Mouse (Mus musculus): ENCODE results near the gene Mesp1. TPM values are rescaled to one million over a fixed set of nuclear protein-coding genes. Genes with fewer than 3 reads are reported as not detected.

Mesp1 gene
- polyA plus RNA-seq (2012; rRNA removed), result 0.26 and 0.29 TPM in 2 replicates

GRCm38 (mm10) chr7:79793688-79794087 is at the start of gene Mesp1:
TSS of gene Mesp1 (minus strand) at chr7:79793788.

DNA sequence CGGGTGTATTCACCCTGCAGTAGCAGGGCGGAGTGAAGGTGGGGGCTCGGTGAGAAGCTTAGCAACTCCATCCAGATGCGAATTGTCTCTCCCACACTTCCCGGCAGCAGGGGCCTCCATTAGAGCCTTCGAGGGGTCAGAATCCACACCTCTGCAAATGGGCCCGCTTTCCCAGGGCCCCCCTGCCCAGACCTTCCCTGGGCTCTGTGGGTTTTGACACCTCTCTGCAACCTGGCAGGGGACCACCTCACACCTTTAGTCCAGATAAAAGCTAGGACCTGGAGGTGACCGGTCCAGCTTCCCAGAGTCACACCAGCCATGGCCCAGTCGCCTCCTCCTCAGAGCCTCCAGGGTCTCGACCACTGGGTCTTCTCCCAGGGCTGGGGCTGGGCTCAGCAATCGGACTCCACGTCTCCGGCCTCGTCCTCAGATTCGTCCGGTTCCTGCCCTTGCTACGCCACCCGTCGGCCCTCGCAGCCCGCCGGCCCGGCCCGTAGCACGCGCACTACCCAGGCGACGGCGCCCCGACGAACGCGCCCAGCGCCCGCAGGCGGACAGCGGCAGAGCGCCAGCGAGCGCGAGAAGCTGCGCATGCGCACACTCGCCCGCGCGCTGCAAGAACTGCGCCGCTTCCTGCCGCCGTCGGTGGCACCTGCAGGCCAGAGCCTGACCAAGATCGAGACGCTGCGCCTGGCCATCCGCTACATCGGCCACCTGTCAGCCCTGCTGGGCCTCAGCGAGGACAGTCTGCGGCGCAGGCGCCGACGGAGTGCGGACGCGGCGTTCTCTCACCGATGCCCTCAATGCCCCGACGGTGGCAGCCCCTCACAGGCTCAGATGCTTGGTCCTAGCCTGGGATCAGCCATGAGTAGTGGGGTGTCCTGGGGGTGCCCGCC is 17.3 kb upstream of the Mesp1 start, which contains the start of gene Mesp2:
Gene Mesp2 (plus strand): TSS at position 117 of the 896 bp plus-strand sequence.

DNA sequence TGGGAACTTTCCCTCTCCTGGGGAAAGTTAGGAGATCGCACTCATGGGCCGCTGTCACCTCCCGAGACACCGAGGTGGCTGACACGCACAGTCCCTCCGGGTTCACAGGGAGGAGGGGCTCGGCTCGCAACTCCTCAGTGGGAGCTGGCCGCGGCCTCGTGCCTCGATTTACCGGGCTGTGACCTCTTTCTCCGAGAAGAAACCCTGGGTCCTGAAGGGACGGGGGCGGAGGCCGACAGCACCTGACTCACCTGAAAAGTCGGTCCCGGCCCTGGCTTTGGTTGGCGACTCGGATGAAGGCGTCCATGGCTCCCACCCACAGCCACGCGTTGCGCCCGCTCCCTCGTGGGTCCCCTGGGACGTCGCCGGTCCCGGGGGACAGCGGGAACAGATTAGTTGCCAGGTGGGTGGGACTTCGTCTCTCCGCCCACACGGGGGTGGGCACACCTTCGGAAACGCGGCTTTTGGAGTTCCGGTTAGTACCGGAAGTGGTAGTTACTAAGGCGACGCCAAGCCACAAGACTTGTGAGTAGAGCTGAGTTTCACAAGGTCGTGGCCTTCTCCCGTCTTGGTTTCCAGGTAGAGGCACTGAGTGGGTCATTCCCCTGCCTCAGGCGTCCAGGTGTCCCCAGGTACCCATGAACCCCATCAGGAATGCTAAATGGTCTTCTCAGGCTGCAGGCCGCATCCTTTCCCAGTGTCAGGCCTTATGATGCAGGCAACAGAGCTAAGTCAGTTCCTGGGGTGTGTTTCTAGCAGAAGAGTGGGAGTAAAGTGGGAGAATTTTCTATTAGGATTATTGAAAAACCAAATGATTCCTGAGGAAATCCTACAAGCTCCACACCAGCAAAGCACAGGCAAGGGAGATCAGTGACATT is 50.7 kb downstream of the Mesp1 start, which contains the start of the genes Pex11a and Wdr93:
Gene Pex11a (minus strand): TSS at position 473 of the 878 bp plus-strand sequence.
Gene Wdr93 (plus strand): TSS at position 505 of the 878 bp plus-strand sequence.

Other genes with a start within 250 kb of the Mesp1 start
- gene Rhcg, start 176.1 kb downstream of the Mesp1 start, polyA plus RNA-seq (2012; rRNA removed), result 0.07 TPM in 1 of 2 replicates, not detected in the other
- gene Ticrr, start 133.6 kb downstream of the Mesp1 start, polyA plus RNA-seq (2012; rRNA removed), result 0.97 and 1.4 TPM in 2 replicates
- gene Kif7, start 78.1 kb downstream of the Mesp1 start, polyA plus RNA-seq (2012; rRNA removed), result 1.5 and 2.1 TPM in 2 replicates
- 16.0 and 26.6 TPM in 2 replicates for gene Plin1, start 60.9 kb downstream of the Mesp1 start, polyA plus RNA-seq (2012; rRNA removed)
- gene Pex11a, start 50.7 kb downstream of the Mesp1 start, polyA plus RNA-seq (2012; rRNA removed), result 15.4 and 17.3 TPM in 2 replicates
- gene Wdr93, start 50.6 kb downstream of the Mesp1 start, polyA plus RNA-seq (2012; rRNA removed), result 0.10 and 0.17 TPM in 2 replicates
- 0.80 and 0.98 TPM in 2 replicates for gene Mesp2, start 16.9 kb upstream of the Mesp1 start, polyA plus RNA-seq (2012; rRNA removed)
- 21.2 and 22.2 TPM in 2 replicates for gene Anpep, start 67.3 kb upstream of the Mesp1 start, polyA plus RNA-seq (2012; rRNA removed)
- gene Ap3s2, start 126.9 kb upstream of the Mesp1 start, polyA plus RNA-seq (2012; rRNA removed), result 11.7 and 11.9 TPM in 2 replicates
- 21.7 and 22.6 TPM in 2 replicates for gene Arpin, start 141.6 kb upstream of the Mesp1 start, polyA plus RNA-seq (2012; rRNA removed)
- 62.4 and 62.9 TPM in 2 replicates for gene Zfp710, start 231.0 kb upstream of the Mesp1 start, polyA plus RNA-seq (2012; rRNA removed)

Data from colon, adult 2 months (tissue).